Mouse (Mus musculus) spleen, adult 2 months (tissue): ENCODE data around the gene Tgif2. TPM values are rescaled to one million over a fixed set of nuclear protein-coding genes. Genes with fewer than 3 reads are reported as not detected.

ENCODE experiments used
- DNase-seq, 2 experiments: peaks; one replicate each; pipeline versions ENCODE4 v3.0.0 to v3.0.0-alpha.2; 2012 to 2021; ENCODE audit warnings: low spot score in 2 of 2, low read depth in 1 of 2
- H3K27ac ChIP-seq: fragments of 200-500 bp; 2 replicates; pipeline ENCODE4 v1.5.1; 2012; ENCODE audit warnings: low read length, inconsistent platforms; ENCODE audit not compliant: insufficient read depth
- H3K27me3 ChIP-seq: fragments of 200-500 bp; 2 replicates; pipeline ENCODE4 v1.6.1; 2012; ENCODE audit warnings: mild to moderate bottlenecking, moderate library complexity, low read length, inconsistent platforms; ENCODE audit not compliant: control insufficient read depth, insufficient read depth
- H3K36me3 ChIP-seq: fragments of 200-500 bp; 2 replicates; pipeline ENCODE4 v1.6.1; 2012; ENCODE audit warnings: mild to moderate bottlenecking, low read length, inconsistent platforms; ENCODE audit not compliant: control insufficient read depth, insufficient read depth
- H3K4me1 ChIP-seq: fragments of 200-500 bp; 2 replicates; pipeline ENCODE4 v1.6.1; 2011; ENCODE audit warnings: inconsistent platforms; ENCODE audit not compliant: control insufficient read depth, insufficient read depth, insufficient read length
- H3K4me3 ChIP-seq: fragments of 200-500 bp; 2 replicates; pipeline ENCODE4 v1.5.1; 2011; ENCODE audit warnings: mild to moderate bottlenecking, inconsistent platforms; ENCODE audit not compliant: insufficient read depth, insufficient read length; ENCODE audit errors: extremely low read depth
- CTCF ChIP-seq: fragments of 200-500 bp; IDR thresholded peaks from 2 replicates; pipeline ENCODE4 v1.5.1; 2011; ENCODE audit warnings: mild to moderate bottlenecking, inconsistent platforms; ENCODE audit not compliant: insufficient read depth, insufficient read length, insufficient replicate concordance; ENCODE audit errors: extremely low read depth
- POLR2A ChIP-seq: fragments of 200-500 bp; IDR thresholded peaks from 2 replicates; pipeline ENCODE4 v1.6.1; 2011; ENCODE audit warnings: low read depth, low read length, inconsistent platforms
- WGBS: fragments of 180-500 bp; shearing (Covaris S2); methylation state at CpG from one replicate; pipeline ENCODE4 v1.1.7; 2018; 5-methylcytosine and 5-hydroxymethylcytosine counted together
- polyA plus RNA-seq: library from polyadenylated mRNA; depleted of rRNA; stranded (reverse); fragments of >200 nt; gene quantifications from 2 replicates; pipeline ENCODE4 v1.2.3, GENCODE M21; 2012

The Tgif2 gene
- polyA plus RNA-seq, 1 experiment: 11.8 TPM

- Histone ChIP-seq H3K36me3 (peaks cover 4% of the 10 kb centered on the region), H3K27ac (peak overlapping the region; percentile 86), H3K27me3 (no peaks in the 10 kb centered on the region), H3K4me3 (peak overlapping the region; percentile 82), H3K4me1 (0 out of 2 replicates have a peak, but pooled peaks cover 3% of the 10 kb centered on the region)
- under 1% methylated on average over 28 of the region's 28 CpGs for whole genome bisulfite sequencing
- DNase-seq: peak in 1 of 2 experiments; percentile 39
- TF ChIP-seq POLR2A (no peak), CTCF (no peak)
These were observed 23.8 kb downstream of the Tgif2 start for GRCm38 (mm10) chr2:156863487-156864160.

DNA sequence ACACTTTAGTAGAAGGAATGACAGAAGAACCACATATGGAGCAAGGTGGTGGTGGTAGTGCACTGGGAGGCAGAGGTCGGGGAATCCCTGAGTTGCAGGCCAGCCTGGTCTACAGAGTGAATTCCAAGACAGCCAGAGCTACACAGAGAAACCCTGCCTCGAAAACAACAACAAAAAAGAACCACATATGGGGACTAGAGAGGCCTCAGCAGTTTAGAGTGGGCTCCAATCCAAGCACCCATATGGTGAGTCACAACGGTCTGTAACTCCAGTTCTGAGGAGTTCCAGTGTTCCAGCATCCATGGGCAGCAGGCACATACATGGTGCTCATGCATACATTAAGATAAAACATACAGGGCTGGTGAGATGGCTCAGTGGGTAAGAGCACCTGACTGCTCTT, 24.7 kb downstream of the Tgif2 start:
- Histone ChIP-seq H3K4me1 (0 out of 2 replicates have a peak, but pooled peaks cover 3% of the 10 kb centered on the region), H3K27me3 (no peaks in the 10 kb centered on the region), H3K4me3 (no peak overlapping the region), H3K27ac (no peak overlapping the region), H3K36me3 (peaks cover 6% of the 10 kb centered on the region)
- DNase-seq: no peak
- TF ChIP-seq CTCF (no peak), POLR2A (no peak)
- WGBS: 74% methylated on average over 3 of the region's 3 CpGs

- 88% methylated on average over 8 of the region's 8 CpGs for WGBS
- DNase-seq: no peak
- TF ChIP-seq CTCF (no peak), POLR2A (no peak)
- H3K36me3 ChIP-seq: peaks cover 17% of the 10 kb centered on the region
- peaks cover 2% of the 10 kb centered on the region; the same call in 1 of the 2 replicates for H3K4me1 ChIP-seq
- no peak overlapping the region for H3K27ac ChIP-seq
- H3K4me3 ChIP-seq: no peak overlapping the region
- no peaks in the 10 kb centered on the region for H3K27me3 ChIP-seq
These were observed 29.2 kb downstream of the Tgif2 start for GRCm38 (mm10) chr2:156868994-156869393.

- H3K4me1 ChIP-seq: no peaks in the 10 kb centered on the region; the same call in 1 of the 2 replicates
- H3K27me3 ChIP-seq: no peaks in the 10 kb centered on the region
- TF ChIP-seq CTCF (no peak), POLR2A (no peak)
- 90% methylated on average over 7 of the region's 7 CpGs for WGBS
- DNase-seq: no peak
- peaks cover 20% of the 10 kb centered on the region for H3K36me3 ChIP-seq
- no peak overlapping the region for H3K27ac ChIP-seq
- H3K4me3 ChIP-seq: no peak overlapping the region
These were observed 29.7 kb downstream of the Tgif2 start for GRCm38 (mm10) chr2:156869554-156869953.

DNA sequence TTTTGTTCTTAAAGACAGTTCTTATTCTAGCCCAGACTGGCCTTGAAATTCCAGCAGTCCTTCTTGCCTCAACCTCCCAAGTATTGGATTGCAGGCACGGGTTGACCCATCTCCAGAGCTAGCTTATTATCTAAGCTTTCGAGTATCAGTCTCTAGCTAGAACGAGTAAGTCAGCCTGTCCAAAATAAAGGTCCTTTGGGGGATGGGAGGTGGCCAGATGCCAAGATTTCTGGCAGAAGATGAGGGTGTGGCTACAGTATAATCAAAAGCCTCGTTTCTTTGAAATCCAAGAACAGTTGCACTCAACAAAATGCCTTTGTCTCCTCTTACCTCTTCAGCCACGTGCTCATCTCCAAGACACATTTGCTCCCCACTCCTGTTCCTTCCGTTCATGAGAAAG, 30.7 kb downstream of the Tgif2 start:
- Histone ChIP-seq H3K4me3 (no peak overlapping the region), H3K27ac (no peak overlapping the region), H3K36me3 (peaks cover 20% of the 10 kb centered on the region), H3K4me1 (no peaks in the 10 kb centered on the region; the same call in 1 of the 2 replicates), H3K27me3 (no peaks in the 10 kb centered on the region)
- WGBS: 64% methylated on average over 6 of the region's 6 CpGs
- TF ChIP-seq CTCF: no peak
- no peak for TF ChIP-seq POLR2A
- no peak for DNase-seq

GRCm38 (mm10) chr2:156873629-156874028, 33.8 kb downstream of the Tgif2 start:
- H3K27ac ChIP-seq: no peak overlapping the region
- no peaks in the 10 kb centered on the region for H3K27me3 ChIP-seq
- no peak overlapping the region for H3K4me3 ChIP-seq
- TF ChIP-seq POLR2A: no peak
- TF ChIP-seq CTCF: peak; percentile 55; the same call in 1 of the 2 replicates
- peak; percentile 44 to 52 for DNase-seq
- H3K4me1 ChIP-seq: peaks cover 8% of the 10 kb centered on the region; the same call in 1 of the 2 replicates
- 34% methylated on average over 5 of the region's 5 CpGs for WGBS
- peaks cover 16% of the 10 kb centered on the region for H3K36me3 ChIP-seq
